Mouse (Mus musculus): Measurements from ENCODE around the gene Msh5. TPM values are rescaled to one million over a fixed set of nuclear protein-coding genes. Genes with fewer than 3 reads are reported as not detected.
A peak's percentile ranks its signal among the peaks of the same experiment; 100 is the strongest.

The Msh5 gene
- polyA plus RNA-seq, 1 experiment from 2014 or later = 3.9 TPM

DNA sequence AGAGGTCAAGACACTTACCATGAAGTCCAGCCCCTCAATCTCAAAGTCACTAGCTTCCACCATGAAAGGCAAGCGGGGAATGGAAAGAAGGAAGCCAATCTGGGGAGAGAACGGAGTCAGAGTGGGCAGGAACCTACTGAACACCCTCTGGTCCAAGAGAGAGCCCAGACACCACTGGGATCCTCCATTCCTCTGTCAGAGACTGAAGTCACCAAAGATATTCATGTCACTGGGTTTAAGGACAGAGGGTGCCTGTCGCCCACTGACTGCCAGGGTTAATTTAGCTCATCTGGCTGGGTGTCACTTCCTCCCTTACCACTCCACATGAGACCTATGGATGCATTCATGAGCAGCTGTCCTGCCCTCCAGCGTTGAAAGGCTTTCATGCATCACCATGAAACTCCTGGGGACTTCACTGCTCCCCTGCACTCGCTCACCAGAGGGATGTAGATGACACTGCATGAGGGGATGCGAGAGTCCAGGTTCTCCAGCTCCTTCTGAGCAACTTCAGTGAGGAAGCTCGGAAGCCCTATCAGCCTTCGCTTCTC is 14.1 kb downstream of the Msh5 start:
- WGBS = 64% methylated on average over 8 of the region's 8 CpGs
- peaks cover 24% of the 10 kb centered on the region for H3K4me1 ChIP-seq
- peaks cover 7% of the 10 kb centered on the region; the same call in 1 of the 2 replicates for H3K27me3 ChIP-seq (ENCODE audit: insufficient read depth, poor library complexity, severe bottlenecking)
- no peaks in the 10 kb centered on the region for H3K9me3 ChIP-seq
- no peak overlapping the region for H3K27ac ChIP-seq
- H3K4me3 ChIP-seq = no peak overlapping the region
- no peaks in the 10 kb centered on the region for H3K36me3 ChIP-seq
- DNase-seq (ENCODE audit: low spot score) = no peak

DNA sequence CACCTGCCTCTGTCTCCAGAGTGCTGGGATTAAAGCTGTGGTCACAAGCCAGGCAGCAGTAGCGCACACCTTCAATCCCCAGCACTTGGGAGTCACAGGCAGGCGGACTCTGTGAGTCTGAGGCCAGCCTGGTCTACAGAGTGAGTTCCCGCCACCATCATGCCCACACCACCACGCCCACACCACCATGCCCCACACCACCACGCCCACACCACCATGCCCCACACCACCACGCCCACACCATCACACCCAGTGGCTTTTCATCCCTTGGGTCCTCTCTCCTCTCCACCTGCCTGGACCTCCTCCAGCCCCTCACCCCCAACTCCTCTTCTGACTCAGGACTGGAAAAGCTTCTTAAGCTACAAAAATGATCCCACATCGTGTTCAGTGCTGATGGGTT is 14.7 kb downstream of the Msh5 start:
- no peak for DNase-seq (ENCODE audit: low spot score)
- peaks cover 7% of the 10 kb centered on the region; the same call in 1 of the 2 replicates for H3K27me3 ChIP-seq (ENCODE audit: insufficient read depth, poor library complexity, severe bottlenecking)
- 75% methylated on average over 7 of the region's 7 CpGs for WGBS
- no peak overlapping the region for H3K27ac ChIP-seq
- H3K4me3 ChIP-seq = no peak overlapping the region
- H3K4me1 ChIP-seq = peaks cover 29% of the 10 kb centered on the region
- no peaks in the 10 kb centered on the region for H3K9me3 ChIP-seq
- H3K36me3 ChIP-seq = no peaks in the 10 kb centered on the region

DNA sequence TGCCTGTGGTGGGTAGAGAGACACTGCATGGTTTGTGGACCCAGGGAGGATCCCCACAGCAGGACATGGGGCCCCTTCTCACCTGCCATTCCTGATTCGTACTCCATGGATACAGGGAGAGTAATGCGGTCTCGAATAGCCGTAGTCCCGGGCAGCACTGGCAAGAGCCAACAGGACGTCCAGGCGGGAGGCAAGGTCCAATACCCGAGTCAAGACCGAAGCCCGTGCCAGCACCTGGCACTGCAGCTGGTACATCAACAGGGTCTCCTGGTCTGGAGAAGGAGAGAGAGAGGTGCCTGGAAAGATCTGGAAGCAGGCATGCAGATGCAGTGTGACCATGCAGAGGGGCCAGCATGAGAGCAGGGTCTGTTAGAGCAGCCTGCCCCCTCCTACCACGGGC is 15.3 kb downstream of the Msh5 start:
- H3K4me3 ChIP-seq = no peak overlapping the region
- no peak overlapping the region for H3K27ac ChIP-seq
- peaks cover 34% of the 10 kb centered on the region for H3K4me1 ChIP-seq
- 88% methylated on average over 11 of the region's 11 CpGs for whole genome bisulfite sequencing
- H3K27me3 ChIP-seq (ENCODE audit: insufficient read depth, poor library complexity, severe bottlenecking) = peaks cover 7% of the 10 kb centered on the region; the same call in 1 of the 2 replicates
- no peaks in the 10 kb centered on the region for H3K9me3 ChIP-seq
- no peaks in the 10 kb centered on the region for H3K36me3 ChIP-seq
- no peak for DNase-seq (ENCODE audit: low spot score)

DNA sequence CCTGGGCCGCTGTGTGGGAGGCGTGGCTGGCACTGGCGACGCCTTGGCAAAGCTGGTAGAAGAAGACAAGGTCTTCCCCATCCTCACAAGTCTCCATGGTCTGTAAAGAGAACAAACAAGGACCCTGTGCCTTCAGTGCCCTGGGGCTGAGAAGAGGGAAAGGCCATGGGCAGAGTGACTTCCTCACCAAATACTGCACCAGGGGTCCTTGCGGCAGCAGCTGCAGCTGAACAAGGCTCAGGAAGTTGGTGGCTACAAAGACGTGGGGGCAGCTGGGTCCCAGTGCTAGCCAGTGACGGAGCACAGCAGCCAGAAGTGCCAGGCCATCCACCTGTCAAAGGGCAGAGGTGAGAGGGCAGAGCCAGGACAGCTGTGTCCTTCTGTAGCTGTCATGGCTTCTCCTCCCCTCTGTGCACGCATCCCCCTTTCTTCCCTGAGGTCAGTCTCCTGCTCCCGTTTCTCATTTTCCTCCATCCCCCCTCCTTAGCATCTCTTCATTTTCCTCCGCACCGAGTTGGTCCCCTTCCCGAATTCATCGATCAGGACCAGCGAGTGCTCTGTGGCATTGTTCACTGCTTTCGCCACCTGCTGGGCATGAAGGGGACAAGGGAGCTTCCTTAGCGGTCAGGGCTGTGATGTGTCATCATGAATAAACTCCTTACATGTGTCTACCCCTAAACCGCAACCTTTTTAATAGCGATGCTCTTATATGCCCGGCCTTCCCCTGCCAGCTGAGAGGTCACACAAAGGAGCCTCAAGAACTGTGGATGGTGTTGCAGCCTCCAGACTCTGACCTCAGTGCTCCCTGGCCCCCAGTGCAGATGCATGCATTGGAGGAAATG is 16.6 kb downstream of the Msh5 start:
- Histone ChIP-seq H3K27ac (peak overlapping the region; percentile 42; the same call in 1 of the 2 replicates), H3K4me1 (peaks cover 42% of the 10 kb centered on the region), H3K27me3 (ENCODE audit: insufficient read depth, poor library complexity, severe bottlenecking) (peaks cover 7% of the 10 kb centered on the region; the same call in 1 of the 2 replicates), H3K36me3 (no peaks in the 10 kb centered on the region), H3K4me3 (no peak overlapping the region), H3K9me3 (no peaks in the 10 kb centered on the region)
- no peak for DNase-seq (ENCODE audit: low spot score)
- WGBS = 40% methylated on average over 19 of the region's 19 CpGs

DNA sequence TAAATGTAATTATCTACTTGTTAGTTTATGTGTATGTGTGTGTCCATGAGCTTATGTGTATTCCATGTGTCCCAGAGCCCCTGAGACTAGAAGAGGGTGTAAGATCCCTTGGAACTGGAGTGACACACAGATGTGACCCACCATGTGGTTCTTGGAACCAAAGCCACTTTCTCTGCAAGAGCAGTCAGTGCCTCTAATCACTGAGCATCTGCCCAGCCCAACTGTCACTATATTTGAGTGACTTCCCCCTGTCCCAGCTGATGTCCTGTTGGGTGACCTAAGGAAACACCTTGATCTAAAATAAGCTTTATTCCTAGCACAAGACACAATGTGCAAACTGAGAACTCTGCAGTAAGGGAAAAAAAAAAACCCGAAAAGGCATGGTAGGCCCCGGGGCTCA is 18.2 kb downstream of the Msh5 start:
- no peaks in the 10 kb centered on the region for H3K36me3 ChIP-seq
- no peak overlapping the region for H3K4me3 ChIP-seq
- peaks cover 7% of the 10 kb centered on the region; the same call in 1 of the 2 replicates for H3K27me3 ChIP-seq (ENCODE audit: insufficient read depth, poor library complexity, severe bottlenecking)
- no peak for DNase-seq (ENCODE audit: low spot score)
- 75% methylated on average over 2 of the region's 2 CpGs for WGBS
- no peaks in the 10 kb centered on the region for H3K9me3 ChIP-seq
- peaks cover 58% of the 10 kb centered on the region for H3K4me1 ChIP-seq
- peak overlapping the region; percentile 23; the same call in 1 of the 2 replicates for H3K27ac ChIP-seq

DNA sequence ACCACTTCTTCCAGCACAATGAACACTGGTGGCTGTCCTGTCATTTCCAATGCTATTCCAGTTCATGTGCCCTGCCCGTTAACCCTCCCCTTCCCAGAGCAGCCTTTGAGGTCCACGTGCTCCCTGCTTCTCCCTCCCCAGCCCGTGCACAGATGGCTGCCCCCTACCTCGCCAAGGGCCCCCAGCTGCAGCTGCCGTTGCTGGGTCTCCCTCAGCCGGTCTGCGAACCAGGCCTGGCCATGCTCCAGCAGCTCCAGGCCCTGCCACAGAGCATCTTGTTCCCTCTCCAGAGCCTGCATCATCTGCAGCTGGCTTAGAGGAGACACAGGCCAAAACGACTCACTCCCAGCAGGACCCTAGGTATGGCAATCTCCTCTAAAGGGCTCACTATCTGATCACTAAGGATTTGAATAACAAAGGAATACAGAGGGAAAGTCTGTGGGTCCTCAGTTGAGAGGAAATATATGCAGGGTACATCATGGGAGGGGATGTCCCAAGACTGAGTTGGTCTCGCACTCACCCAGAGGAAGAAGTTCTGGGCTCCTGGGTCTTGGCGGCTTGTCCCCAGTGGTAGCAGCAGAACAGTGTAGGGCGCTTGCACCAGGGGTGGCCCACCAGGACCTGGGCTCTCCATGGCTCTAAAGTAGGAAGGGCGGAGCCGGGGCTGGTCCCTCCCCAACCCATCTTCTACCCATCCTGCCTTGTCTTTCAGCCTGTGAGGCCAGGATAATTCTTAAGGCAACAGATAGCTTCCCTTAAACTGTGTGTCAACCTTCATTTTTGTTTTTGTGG is 19.1 kb downstream of the Msh5 start, which contains the start of gene Sapcd1:
Gene Sapcd1, minus strand, starts transcription at position 740 of the 792 bp plus-strand sequence.
- H3K27me3 ChIP-seq (ENCODE audit: insufficient read depth, poor library complexity, severe bottlenecking) = peaks cover 7% of the 10 kb centered on the region; the same call in 1 of the 2 replicates
- no peak for DNase-seq (ENCODE audit: low spot score)
- 39% methylated on average over 13 of the region's 13 CpGs for WGBS
- no peaks in the 10 kb centered on the region for H3K9me3 ChIP-seq
- H3K4me3 ChIP-seq = peak within 1 kb of the TSS; percentile 19
- H3K36me3 ChIP-seq = no peaks in the 10 kb centered on the region
- H3K4me1 ChIP-seq = peaks cover 61% of the 10 kb centered on the region
- H3K27ac ChIP-seq = peak within 1 kb of the TSS; percentile 80

DNA sequence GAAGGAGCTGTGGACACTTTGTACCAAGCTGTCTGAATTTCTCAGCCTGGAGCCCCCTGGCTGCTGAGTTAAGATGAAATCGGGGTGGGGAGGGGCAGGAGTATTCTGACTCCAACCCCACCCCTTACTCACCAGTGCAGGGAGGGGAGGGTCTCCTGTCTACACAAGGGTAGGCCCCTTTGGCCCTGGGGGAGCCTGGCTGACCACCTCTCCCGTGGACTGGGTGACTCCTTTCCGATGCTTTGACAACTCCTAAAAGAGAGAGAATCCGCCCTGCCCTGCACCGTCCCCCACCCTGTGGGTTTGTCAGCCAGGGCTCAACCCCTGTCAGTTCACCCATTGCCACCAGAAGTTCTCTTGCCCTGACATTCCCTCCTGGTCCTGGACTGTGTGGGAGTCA is 20.3 kb downstream of the Msh5 start:
- Histone ChIP-seq H3K9me3 (no peaks in the 10 kb centered on the region), H3K27me3 (ENCODE audit: insufficient read depth, poor library complexity, severe bottlenecking) (no peaks in the 10 kb centered on the region), H3K36me3 (no peaks in the 10 kb centered on the region), H3K4me3 (no peak overlapping the region), H3K4me1 (peaks cover 70% of the 10 kb centered on the region), H3K27ac (peak overlapping the region; percentile 17)
- WGBS = 80% methylated on average over 5 of the region's 5 CpGs
- DNase-seq (ENCODE audit: low spot score) = no peak

DNA sequence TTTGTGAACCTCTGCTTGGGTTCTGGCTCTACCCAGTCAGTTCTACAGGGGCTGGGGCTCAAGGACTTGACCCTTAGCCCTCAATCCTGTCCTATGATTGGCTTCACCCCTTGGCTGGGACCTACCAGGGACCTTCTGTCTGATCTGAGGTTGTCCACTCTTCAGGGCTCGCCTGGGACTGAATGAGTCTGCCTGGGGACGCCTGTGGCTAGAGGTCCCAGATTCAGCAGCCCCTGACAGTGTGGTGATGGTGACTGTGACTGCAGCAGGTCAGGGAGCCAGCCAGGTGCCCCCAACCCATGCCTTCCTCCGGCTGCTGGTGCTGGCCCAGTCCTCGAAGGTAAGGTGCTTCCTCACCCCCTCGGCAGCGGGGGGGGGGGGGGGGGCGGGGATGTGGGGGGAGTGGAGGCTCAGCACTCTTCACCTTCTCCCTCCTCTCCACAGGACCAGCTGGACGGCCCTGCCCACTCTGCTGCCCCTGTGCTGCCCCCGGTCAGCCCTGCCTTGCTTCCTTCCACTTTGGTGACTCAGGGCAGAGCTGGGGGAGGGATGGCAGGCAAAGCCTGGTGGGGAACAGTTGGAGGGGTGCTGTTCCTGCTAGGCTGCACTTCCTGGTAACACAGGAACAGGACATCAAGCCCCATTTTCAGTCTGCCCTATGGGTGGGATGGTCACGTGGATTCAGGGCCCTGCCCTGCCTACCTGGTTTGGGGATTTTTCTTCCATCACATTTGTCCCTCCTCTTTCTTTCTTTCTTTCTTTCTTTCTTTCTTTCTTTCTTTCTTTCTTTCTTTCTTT is 21.7 kb downstream of the Msh5 start:
- no peak for DNase-seq (ENCODE audit: low spot score)
- no peaks in the 10 kb centered on the region for H3K9me3 ChIP-seq
- H3K27ac ChIP-seq = peak overlapping the region; percentile 77
- 67% methylated on average over 6 of the region's 10 CpGs for WGBS
- peaks cover 68% of the 10 kb centered on the region for H3K4me1 ChIP-seq
- no peak overlapping the region for H3K4me3 ChIP-seq
- H3K36me3 ChIP-seq = no peaks in the 10 kb centered on the region
- H3K27me3 ChIP-seq (ENCODE audit: insufficient read depth, poor library complexity, severe bottlenecking) = 0 out of 2 replicates have a peak, but pooled peaks cover 6% of the 10 kb centered on the region

DNA sequence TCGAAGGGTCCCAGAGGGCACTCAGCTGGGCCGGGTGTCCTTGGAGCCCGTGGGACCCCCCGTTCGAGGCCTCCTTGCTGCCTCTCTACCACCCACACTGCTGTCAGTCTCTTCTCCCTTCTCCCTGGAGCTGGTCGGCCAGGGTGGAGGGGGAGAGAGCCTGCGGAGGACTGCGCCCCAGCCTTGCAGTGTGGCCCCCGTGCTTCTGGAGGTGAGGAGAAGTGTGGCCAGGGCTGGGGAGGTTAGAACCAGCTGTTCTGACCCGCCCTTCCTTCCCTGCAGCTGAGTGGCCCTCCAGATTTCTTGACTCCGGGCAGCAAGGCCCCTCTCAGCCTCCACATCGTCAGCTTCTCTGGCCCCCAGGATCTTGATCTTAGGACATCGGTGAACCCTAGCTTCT is 22.3 kb downstream of the Msh5 start:
- no peak overlapping the region for H3K4me3 ChIP-seq
- H3K9me3 ChIP-seq = no peaks in the 10 kb centered on the region
- H3K27me3 ChIP-seq (ENCODE audit: insufficient read depth, poor library complexity, severe bottlenecking) = 0 out of 2 replicates have a peak, but pooled peaks cover 6% of the 10 kb centered on the region
- H3K27ac ChIP-seq = peak overlapping the region; percentile 77
- no peaks in the 10 kb centered on the region for H3K36me3 ChIP-seq
- no peak for DNase-seq (ENCODE audit: low spot score)
- peaks cover 62% of the 10 kb centered on the region for H3K4me1 ChIP-seq
- WGBS = 65% methylated on average over 13 of the region's 13 CpGs

DNA sequence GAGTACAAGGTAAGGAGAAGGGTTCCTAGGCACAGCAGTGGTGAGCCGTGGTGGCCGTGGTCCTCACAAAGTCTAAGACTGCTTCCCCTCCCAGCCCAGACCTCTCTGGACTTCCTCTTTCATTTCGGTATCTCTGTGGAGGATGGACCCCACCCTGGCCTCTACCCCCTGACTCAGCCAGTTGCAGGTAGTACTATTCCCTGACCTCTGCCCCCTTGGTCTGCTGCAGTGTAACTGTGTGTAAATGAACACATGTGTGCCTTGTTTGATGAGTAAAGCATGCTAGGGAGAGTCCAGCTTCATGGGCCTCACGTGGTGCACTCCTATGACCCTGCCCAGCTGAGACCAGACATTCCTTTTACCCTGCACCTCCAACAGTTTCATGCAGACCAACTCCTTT is 22.8 kb downstream of the Msh5 start:
- H3K36me3 ChIP-seq = no peaks in the 10 kb centered on the region
- WGBS = 49% methylated on average over 4 of the region's 4 CpGs
- H3K9me3 ChIP-seq = no peaks in the 10 kb centered on the region
- no peak for DNase-seq (ENCODE audit: low spot score)
- peak overlapping the region; percentile 77 for H3K27ac ChIP-seq
- H3K4me3 ChIP-seq = no peak overlapping the region; the same call in 1 of the 2 replicates
- 0 out of 2 replicates have a peak, but pooled peaks cover 6% of the 10 kb centered on the region for H3K27me3 ChIP-seq (ENCODE audit: insufficient read depth, poor library complexity, severe bottlenecking)
- H3K4me1 ChIP-seq = peaks cover 59% of the 10 kb centered on the region

DNA sequence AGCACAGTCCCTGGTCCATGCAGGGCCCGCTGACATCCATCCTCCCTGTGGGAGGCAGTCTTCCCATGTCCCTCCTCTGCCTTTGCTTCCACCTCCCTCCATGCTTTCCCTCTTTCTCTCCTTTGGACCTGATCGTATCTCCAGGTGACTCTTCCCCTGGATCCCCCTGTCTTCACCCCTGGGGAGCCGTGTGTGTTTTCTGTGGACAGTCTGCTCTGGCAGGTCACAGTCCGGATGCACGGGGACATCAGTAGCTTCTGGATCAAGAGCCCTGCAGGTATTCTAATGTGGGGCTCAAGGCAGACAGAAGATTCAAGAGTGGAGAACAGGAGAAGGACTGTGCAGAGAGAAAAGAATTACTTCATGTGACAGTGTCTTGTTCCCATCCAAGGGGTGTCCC is 23.3 kb downstream of the Msh5 start:
- H3K36me3 ChIP-seq = no peaks in the 10 kb centered on the region
- peaks cover 57% of the 10 kb centered on the region for H3K4me1 ChIP-seq
- no peaks in the 10 kb centered on the region for H3K9me3 ChIP-seq
- H3K4me3 ChIP-seq = no peak overlapping the region
- WGBS = 87% methylated on average over 5 of the region's 5 CpGs
- no peak for DNase-seq (ENCODE audit: low spot score)
- 0 out of 2 replicates have a peak, but pooled peaks cover 6% of the 10 kb centered on the region for H3K27me3 ChIP-seq (ENCODE audit: insufficient read depth, poor library complexity, severe bottlenecking)
- H3K27ac ChIP-seq = peak overlapping the region; percentile 77

DNA sequence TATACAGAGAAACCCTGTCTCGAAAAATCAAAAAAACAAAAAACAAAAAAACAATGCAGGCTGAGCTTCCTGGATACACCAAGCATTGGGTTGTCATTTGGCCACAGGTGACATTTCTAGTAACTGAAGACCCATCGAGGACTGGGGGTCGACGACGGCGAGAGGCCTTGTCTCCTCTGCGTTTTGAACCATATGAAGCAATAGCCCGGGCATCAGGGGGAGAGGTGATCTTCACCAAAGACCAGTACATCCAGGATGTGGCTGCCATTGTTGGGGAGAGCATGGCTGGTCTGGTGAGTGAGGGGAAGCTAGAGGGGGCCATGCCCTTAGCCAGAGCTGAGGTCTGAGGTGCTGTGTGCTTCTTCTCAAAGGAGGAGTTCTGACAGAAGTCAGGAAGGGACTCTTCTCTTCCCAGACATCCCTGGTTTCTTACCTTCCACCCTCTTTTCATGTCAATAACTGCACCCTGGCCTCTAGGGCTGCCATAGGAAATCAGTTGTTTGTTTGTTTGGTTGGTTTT is 23.9 kb downstream of the Msh5 start:
- 87% methylated on average over 8 of the region's 8 CpGs for WGBS
- H3K9me3 ChIP-seq = no peaks in the 10 kb centered on the region

More for the DNA sequence above, 23.9 kb downstream of the Msh5 start:
- no peak for DNase-seq (ENCODE audit: low spot score)
- Histone ChIP-seq H3K27ac (peak overlapping the region; percentile 81), H3K4me3 (no peak overlapping the region), H3K4me1 (peaks cover 55% of the 10 kb centered on the region), H3K27me3 (ENCODE audit: insufficient read depth, poor library complexity, severe bottlenecking) (0 out of 2 replicates have a peak, but pooled peaks cover 6% of the 10 kb centered on the region), H3K36me3 (no peaks in the 10 kb centered on the region)
